Mouse (Mus musculus): ENCODE data around the gene Slco3a1. TPM values are rescaled to one million over a fixed set of nuclear protein-coding genes. Genes with fewer than 3 reads are reported as not detected.

The Slco3a1 gene
- polyA plus RNA-seq, 1 experiment from 2014 or later = 21.7 TPM

GRCm38 (mm10) chr7:74353707-74354468 lies 200.7 kb downstream of the Slco3a1 start:
- H3K4me3 ChIP-seq (replicated peaks) = no peak overlapping the region
- H3K9me3 ChIP-seq (replicated peaks) = no peaks in the 10 kb centered on the region
- no peak for ATAC-seq (replicated peaks; ENCODE audit: low FRiP score)
- H3K4me2 ChIP-seq = no peak overlapping the region
- no peaks in the 10 kb centered on the region for H3K36me3 ChIP-seq
- 0 out of 2 replicates have a peak, but pooled peaks cover 2% of the 10 kb centered on the region for H3K27me3 ChIP-seq
- peaks cover 13% of the 10 kb centered on the region for H3K4me1 ChIP-seq
- H3K9ac ChIP-seq = no peak overlapping the region
- 58% methylated on average over 13 of the region's 13 CpGs for WGBS
- H3K27ac ChIP-seq = no peak overlapping the region

- Histone ChIP-seq H3K9me3 (replicated peaks) (no peaks in the 10 kb centered on the region), H3K4me1 (peaks cover 13% of the 10 kb centered on the region), H3K27me3 (0 out of 2 replicates have a peak, but pooled peaks cover 2% of the 10 kb centered on the region), H3K4me3 (replicated peaks) (no peak overlapping the region), H3K36me3 (no peaks in the 10 kb centered on the region), H3K27ac (no peak overlapping the region), H3K9ac (no peak overlapping the region), H3K4me2 (no peak overlapping the region)
- no peak for ATAC-seq (replicated peaks; ENCODE audit: low FRiP score)
- 77% methylated on average over 7 of the region's 7 CpGs for WGBS
Observed at GRCm38 (mm10) chr7:74353240-74353639, 201.3 kb downstream of the Slco3a1 start.

GRCm38 (mm10) chr7:74348318-74348890 lies 206.2 kb downstream of the Slco3a1 start:
- Histone ChIP-seq H3K4me3 (replicated peaks) (no peak overlapping the region), H3K27ac (no peak overlapping the region), H3K9me3 (replicated peaks) (no peaks in the 10 kb centered on the region), H3K4me1 (peaks cover 10% of the 10 kb centered on the region; the same call in 1 of the 2 replicates), H3K36me3 (no peaks in the 10 kb centered on the region), H3K27me3 (no peaks in the 10 kb centered on the region), H3K4me2 (no peak overlapping the region), H3K9ac (no peak overlapping the region)
- 93% methylated on average over 7 of the region's 7 CpGs for WGBS
- ATAC-seq (replicated peaks; ENCODE audit: low FRiP score) = no peak

GRCm38 (mm10) chr7:74347026-74347425 lies 207.6 kb downstream of the Slco3a1 start:
- WGBS = 80% methylated on average over 9 of the region's 9 CpGs
- H3K4me1 ChIP-seq = peaks cover 7% of the 10 kb centered on the region; the same call in 1 of the 2 replicates
- H3K27ac ChIP-seq = no peak overlapping the region
- H3K9ac ChIP-seq = no peak overlapping the region
- ATAC-seq (replicated peaks; ENCODE audit: low FRiP score) = no peak
- H3K27me3 ChIP-seq = no peaks in the 10 kb centered on the region
- no peak overlapping the region for H3K4me3 ChIP-seq (replicated peaks)
- no peak overlapping the region for H3K4me2 ChIP-seq
- no peaks in the 10 kb centered on the region for H3K36me3 ChIP-seq
- H3K9me3 ChIP-seq (replicated peaks) = no peaks in the 10 kb centered on the region

GRCm38 (mm10) chr7:74346451-74346850 lies 208.1 kb downstream of the Slco3a1 start:
- WGBS = 58% methylated on average over 3 of the region's 3 CpGs
- Histone ChIP-seq H3K9me3 (replicated peaks) (no peaks in the 10 kb centered on the region), H3K36me3 (no peaks in the 10 kb centered on the region), H3K27ac (no peak overlapping the region), H3K4me1 (peaks cover 7% of the 10 kb centered on the region; the same call in 1 of the 2 replicates), H3K9ac (no peak overlapping the region), H3K27me3 (no peaks in the 10 kb centered on the region), H3K4me2 (no peak overlapping the region), H3K4me3 (replicated peaks) (no peak overlapping the region)
- ATAC-seq (replicated peaks; ENCODE audit: low FRiP score) = no peak

- no peak overlapping the region for H3K4me2 ChIP-seq
- H3K9me3 ChIP-seq (replicated peaks) = no peaks in the 10 kb centered on the region
- no peaks in the 10 kb centered on the region for H3K27me3 ChIP-seq
- no peak for ATAC-seq (replicated peaks; ENCODE audit: low FRiP score)
- H3K27ac ChIP-seq = no peak overlapping the region
- WGBS = 43% methylated on average over 4 of the region's 4 CpGs
- H3K36me3 ChIP-seq = no peaks in the 10 kb centered on the region
- no peak overlapping the region for H3K4me3 ChIP-seq (replicated peaks)
- no peak overlapping the region for H3K9ac ChIP-seq
- peaks cover 5% of the 10 kb centered on the region; the same call in 1 of the 2 replicates for H3K4me1 ChIP-seq
Observed at GRCm38 (mm10) chr7:74341149-74341805, 213.3 kb downstream of the Slco3a1 start.

GRCm38 (mm10) chr7:74340419-74340954 lies 214.1 kb downstream of the Slco3a1 start:
- WGBS = 79% methylated on average over 8 of the region's 8 CpGs
- no peak for ATAC-seq (replicated peaks; ENCODE audit: low FRiP score)
- Histone ChIP-seq H3K27ac (no peak overlapping the region), H3K9ac (no peak overlapping the region), H3K4me3 (replicated peaks) (no peak overlapping the region), H3K9me3 (replicated peaks) (no peaks in the 10 kb centered on the region), H3K4me1 (0 out of 2 replicates have a peak, but pooled peaks cover 4% of the 10 kb centered on the region), H3K27me3 (no peaks in the 10 kb centered on the region), H3K36me3 (no peaks in the 10 kb centered on the region), H3K4me2 (no peak overlapping the region)

GRCm38 (mm10) chr7:74337677-74338420 lies 216.7 kb downstream of the Slco3a1 start:
- Histone ChIP-seq H3K4me2 (no peak overlapping the region), H3K4me3 (replicated peaks) (no peak overlapping the region), H3K9ac (no peak overlapping the region), H3K4me1 (0 out of 2 replicates have a peak, but pooled peaks cover 4% of the 10 kb centered on the region), H3K27me3 (no peaks in the 10 kb centered on the region), H3K36me3 (no peaks in the 10 kb centered on the region), H3K27ac (no peak overlapping the region), H3K9me3 (replicated peaks) (no peaks in the 10 kb centered on the region)
- ATAC-seq (replicated peaks; ENCODE audit: low FRiP score) = no peak
- 73% methylated on average over 6 of the region's 6 CpGs for WGBS

- H3K9me3 ChIP-seq (replicated peaks) = no peaks in the 10 kb centered on the region
- H3K4me1 ChIP-seq = peaks cover 21% of the 10 kb centered on the region
- H3K4me3 ChIP-seq (replicated peaks) = no peak overlapping the region
- no peak overlapping the region for H3K4me2 ChIP-seq
- ATAC-seq (replicated peaks; ENCODE audit: low FRiP score) = peak; percentile 86
- no peak overlapping the region for H3K9ac ChIP-seq
- WGBS = 36% methylated on average over 3 of the region's 3 CpGs
- H3K36me3 ChIP-seq = no peaks in the 10 kb centered on the region
- no peak overlapping the region for H3K27ac ChIP-seq
- H3K27me3 ChIP-seq = no peaks in the 10 kb centered on the region
Observed at GRCm38 (mm10) chr7:74332323-74332722, 222.3 kb downstream of the Slco3a1 start.

- WGBS = 41% methylated on average over 7 of the region's 7 CpGs
- Histone ChIP-seq H3K27me3 (no peaks in the 10 kb centered on the region), H3K9ac (no peak overlapping the region), H3K4me2 (no peak overlapping the region), H3K9me3 (replicated peaks) (no peaks in the 10 kb centered on the region), H3K36me3 (peaks cover 6% of the 10 kb centered on the region; the same call in 1 of the 2 replicates), H3K27ac (0 out of 2 replicates have a peak overlapping the region, but pooled peaks have one; percentile 15), H3K4me1 (peaks cover 21% of the 10 kb centered on the region), H3K4me3 (replicated peaks) (no peak overlapping the region)
- no peak for ATAC-seq (replicated peaks; ENCODE audit: low FRiP score)
Observed at GRCm38 (mm10) chr7:74330858-74331726, 223.5 kb downstream of the Slco3a1 start.

Data from kidney, embryonic 15.5 days (tissue).